ENCODE assay signal across 16 mouse cellular contexts in the genomic region with DNA sequence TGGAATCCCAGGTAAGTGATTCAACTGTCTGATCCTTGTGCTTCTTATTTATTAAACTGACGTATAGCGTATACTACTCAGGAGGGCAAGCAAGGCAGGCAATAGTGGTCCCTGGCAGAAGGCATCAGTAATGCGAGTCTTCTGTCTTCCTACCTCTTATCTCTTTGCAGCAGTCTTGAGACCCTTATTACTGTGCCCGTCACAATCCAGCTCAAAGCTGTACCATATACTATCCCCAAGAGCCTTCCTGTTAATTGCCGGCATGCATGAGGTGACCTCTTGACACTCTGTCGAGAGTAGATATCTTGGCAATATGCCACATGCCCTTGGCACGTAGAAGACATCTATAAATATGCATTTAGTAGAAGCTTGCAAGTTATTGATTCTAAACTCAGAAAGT.
A peak's percentile ranks its signal among the peaks of the same experiment; 100 is the strongest.
DNase-seq lines count a peak whose midpoint lies in the region; ATAC-seq and TF ChIP-seq lines count a peak whose summit lies in the region.
"Had no signal": no experiment of that assay in that cellular context is flagged by ENCODE, and none has a peak within 500 bp of the region (broad histone marks: within the 10 kb centered on the region; RNA-seq: fewer than 3 reads in every experiment).

No protein-coding gene starts in this region.

- no peak for TF ChIP-seq POLR2A in brain, embryonic 14.5 days (IDR thresholded peaks at IDR 0.05; ENCODE audit: borderline replicate concordance, extremely low read depth, insufficient read depth, insufficient read length, poor library complexity, severe bottlenecking)

- H3K9ac ChIP-seq in heart, embryonic 14.5 days (ENCODE audit: low read length), result peak overlapping the region; percentile 47; the same call in 1 of the 2 replicates
- H3K9ac ChIP-seq in forebrain, embryonic 16.5 days (replicated peaks; ENCODE audit: low read depth, low read length), result no peak overlapping the region
- H3K9ac ChIP-seq in midbrain, embryonic 11.5 days (ENCODE audit: low read length), result no peak overlapping the region
- H3K9ac ChIP-seq: embryonic facial prominence, embryonic 13.5 days; kidney, embryonic 15.5 days; limb, embryonic 12.5 days; liver, embryonic 15.5 days had no signal

- no peak overlapping the region for H3K4me3 ChIP-seq in heart, embryonic 14.5 days (ENCODE audit: control insufficient read depth in 1 of 2, insufficient read depth in 1 of 2, low read depth in 1 of 2, low read length in 2 of 2)
- H3K4me3 ChIP-seq in forebrain, embryonic 16.5 days (replicated peaks; ENCODE audit: low read length), result no peak overlapping the region
- H3K4me3 ChIP-seq in midbrain, embryonic 11.5 days (ENCODE audit: low read depth, low read length), result no peak overlapping the region
- H3K4me3 ChIP-seq: embryonic facial prominence, embryonic 13.5 days; kidney, embryonic 15.5 days; left cerebral cortex, adult 2 months; limb, embryonic 12.5 days; liver, embryonic 15.5 days had no signal

- peaks cover 5% of the 10 kb centered on the region for H3K9me3 ChIP-seq in heart, embryonic 14.5 days (ENCODE audit: control insufficient read depth, low read length)
- H3K9me3 ChIP-seq in forebrain, embryonic 16.5 days (ENCODE audit: control insufficient read depth, low read length), result no peaks in the 10 kb centered on the region
- H3K9me3 ChIP-seq in midbrain, embryonic 11.5 days (ENCODE audit: control insufficient read depth, low read length), result 0 out of 2 replicates have a peak, but pooled peaks cover 3% of the 10 kb centered on the region
- H3K9me3 ChIP-seq: embryonic facial prominence, embryonic 13.5 days; G1E; kidney, embryonic 15.5 days; limb, embryonic 12.5 days; liver, embryonic 15.5 days had no signal

- H3K27ac ChIP-seq in heart, embryonic 14.5 days (replicated peaks in 1 of 2; ENCODE audit: control insufficient read depth in 1 of 2, insufficient read depth in 1 of 2, low read depth in 2 of 2, low read length in 2 of 2), result peak overlapping the region; percentile 72 to 90
- no peak overlapping the region for H3K27ac ChIP-seq in forebrain, embryonic 16.5 days (ENCODE audit: low read length)
- peak overlapping the region; percentile 25; the same call in 1 of the 2 replicates for H3K27ac ChIP-seq in midbrain, embryonic 11.5 days (ENCODE audit: low read depth, low read length)
- H3K27ac ChIP-seq: embryonic facial prominence, embryonic 13.5 days; kidney, embryonic 15.5 days; left cerebral cortex, adult 2 months; limb, embryonic 12.5 days; liver, embryonic 15.5 days had no signal

- no peaks in the 10 kb centered on the region for H3K27me3 ChIP-seq in heart, embryonic 14.5 days (ENCODE audit: control insufficient read depth, insufficient read depth, low read length)
- no peaks in the 10 kb centered on the region for H3K27me3 ChIP-seq in forebrain, embryonic 16.5 days (replicated peaks; ENCODE audit: control insufficient read depth, insufficient read depth, low read length)
- H3K27me3 ChIP-seq in midbrain, embryonic 11.5 days (ENCODE audit: control insufficient read depth, insufficient read depth, low read length), result no peaks in the 10 kb centered on the region
- H3K27me3 ChIP-seq: embryonic facial prominence, embryonic 13.5 days; kidney, embryonic 15.5 days; limb, embryonic 12.5 days; liver, embryonic 15.5 days had no signal

- no peaks in the 10 kb centered on the region for H3K36me3 ChIP-seq in heart, embryonic 14.5 days (ENCODE audit: control insufficient read depth, insufficient read depth, low read length)
- no peaks in the 10 kb centered on the region for H3K36me3 ChIP-seq in forebrain, embryonic 16.5 days (ENCODE audit: control insufficient read depth, insufficient read depth)
- H3K36me3 ChIP-seq in midbrain, embryonic 11.5 days (ENCODE audit: control insufficient read depth, insufficient read depth, low read length), result no peaks in the 10 kb centered on the region
- H3K36me3 ChIP-seq: embryonic facial prominence, embryonic 13.5 days; G1E; kidney, embryonic 15.5 days; limb, embryonic 12.5 days; liver, embryonic 15.5 days had no signal

- 25% methylated on average over 7 of the region's 7 CpGs for WGBS in heart, embryonic 14.5 days
- WGBS in forebrain, embryonic 16.5 days, result 50% methylated on average over 7 of the region's 7 CpGs
- 65% methylated on average over 7 of the region's 7 CpGs for WGBS in midbrain, embryonic 11.5 days

- no peak for DNase-seq in heart, adult 11 months
- DNase-seq in brain, embryonic 14.5 days (ENCODE audit: low read depth), result peak; percentile 62
- DNase-seq in midbrain, embryonic 11.5 days (ENCODE audit: low spot score, missing footprints), result no peak
- no peak for DNase-seq in kidney, adult 18-20 months
- DNase-seq in kidney, postnatal 4 days, result no peak
- DNase-seq: cerebellum, adult 11 months; cerebellum, postnatal 36 days; gastrocnemius, postnatal 10 days had no signal

- H3K4me1 ChIP-seq in heart, embryonic 14.5 days (ENCODE audit: control insufficient read depth in 2 of 2, insufficient read depth in 2 of 2, low read length in 2 of 2), result peaks cover 25 to 48% of the 10 kb centered on the region in 2 experiments
- H3K4me1 ChIP-seq in forebrain, embryonic 16.5 days (replicated peaks; ENCODE audit: control insufficient read depth, insufficient read depth, low read length), result 0 out of 2 replicates have a peak, but pooled peaks cover 4% of the 10 kb centered on the region
- H3K4me1 ChIP-seq in midbrain, embryonic 11.5 days (ENCODE audit: control insufficient read depth, insufficient read depth, low read length), result peaks cover 33% of the 10 kb centered on the region
- H3K4me1 ChIP-seq: liver, embryonic 15.5 days had no signal

- H3K4me2 ChIP-seq in heart, embryonic 14.5 days (ENCODE audit: low read length), result peak overlapping the region; percentile 40
- no peak overlapping the region for H3K4me2 ChIP-seq in forebrain, embryonic 16.5 days (ENCODE audit: low read length)
- no peak overlapping the region for H3K4me2 ChIP-seq in midbrain, embryonic 11.5 days
- H3K4me2 ChIP-seq: embryonic facial prominence, embryonic 13.5 days; kidney, embryonic 15.5 days; limb, embryonic 12.5 days; liver, embryonic 15.5 days had no signal

- no peak for ATAC-seq in heart, embryonic 14.5 days (ENCODE audit: insufficient number of reproducible peaks, insufficient read depth, low FRiP score, low read depth)
- ATAC-seq in forebrain, embryonic 16.5 days, result peak; percentile 11; the same call in 1 of the 2 replicates
- ATAC-seq in midbrain, embryonic 11.5 days (ENCODE audit: low FRiP score), result peak; percentile 20; the same call in 1 of the 2 replicates

- no peak for TF ChIP-seq CTCF in brain, embryonic 14.5 days (IDR thresholded peaks at IDR 0.05; ENCODE audit: borderline replicate concordance, extremely low read depth, insufficient read depth, insufficient read length)
